In genomic region chr13:55479008-55479407, GRCm38 (mm10) we compare ENCODE assay signal across 12 mouse cellular contexts. TPM values are rescaled to one million over a fixed set of nuclear protein-coding genes. Genes with fewer than 3 reads are reported as not detected.
DNase-seq lines count a peak whose midpoint lies in the region; ATAC-seq and TF ChIP-seq lines count a peak whose summit lies in the region.
"Had no signal": no experiment of that assay in that cellular context is flagged by ENCODE, and none has a peak within 500 bp of the region (broad histone marks: within the 10 kb centered on the region; RNA-seq: fewer than 3 reads in every experiment).

No protein-coding gene starts in this region.

- 0 out of 2 replicates have a peak overlapping the region, but pooled peaks have one; percentile 42 for H3K27ac ChIP-seq in heart, embryonic 12.5 days (ENCODE audit: poor library complexity, severe bottlenecking)
- H3K27ac ChIP-seq in midbrain, postnatal 0 days (ENCODE audit: low read depth, low read length) = 0 out of 2 replicates have a peak overlapping the region, but pooled peaks have one; percentile 7
- H3K27ac ChIP-seq in midbrain, embryonic 15.5 days = no peak overlapping the region; the same call in 1 of the 2 replicates
- H3K27ac ChIP-seq in heart, embryonic 15.5 days = peak overlapping the region; percentile 46
- H3K27ac ChIP-seq: lung, embryonic 15.5 days; stomach, embryonic 15.5 days had no signal

- DNase-seq in heart, adult 8-10 months (ENCODE audit: low spot score) = no peak
- DNase-seq in midbrain, postnatal 0 days (ENCODE audit: low spot score) = no peak
- peak; percentile 53 to 64 for DNase-seq in natural killer cell, adult 2 months (ENCODE audit: low spot score in 2 of 2)
- no peak for DNase-seq in right cerebral cortex, postnatal 36 days (ENCODE audit: low spot score in 2 of 2)
- DNase-seq in cerebellum, adult 8-10 months = no peak
- DNase-seq: adrenal gland, postnatal 10 days; embryo, embryonic 11 days had no signal

- no peak overlapping the region for H3K4me3 ChIP-seq in heart, embryonic 12.5 days
- H3K4me3 ChIP-seq in midbrain, postnatal 0 days (ENCODE audit: low read depth, low read length) = no peak overlapping the region
- H3K4me3 ChIP-seq in midbrain, embryonic 15.5 days = no peak overlapping the region
- no peak overlapping the region for H3K4me3 ChIP-seq in heart, embryonic 15.5 days
- H3K4me3 ChIP-seq: lung, embryonic 15.5 days; stomach, embryonic 15.5 days had no signal

- H3K9me3 ChIP-seq in heart, embryonic 12.5 days (replicated peaks) = peaks cover 3% of the 10 kb centered on the region; the same call in 1 of the 2 replicates
- no peaks in the 10 kb centered on the region for H3K9me3 ChIP-seq in midbrain, postnatal 0 days (ENCODE audit: low read length)
- no peaks in the 10 kb centered on the region for H3K9me3 ChIP-seq in midbrain, embryonic 15.5 days
- no peaks in the 10 kb centered on the region for H3K9me3 ChIP-seq in heart, embryonic 15.5 days (replicated peaks)
- H3K9me3 ChIP-seq: lung, embryonic 15.5 days; stomach, embryonic 15.5 days had no signal

- peaks cover 67% of the 10 kb centered on the region for H3K27me3 ChIP-seq in heart, embryonic 12.5 days (replicated peaks)
- no peaks in the 10 kb centered on the region for H3K27me3 ChIP-seq in midbrain, postnatal 0 days (ENCODE audit: insufficient read depth, low read length)
- H3K27me3 ChIP-seq in midbrain, embryonic 15.5 days (replicated peaks) = no peaks in the 10 kb centered on the region
- H3K27me3 ChIP-seq in heart, embryonic 15.5 days = peaks cover 60% of the 10 kb centered on the region
- H3K27me3 ChIP-seq: lung, embryonic 15.5 days; stomach, embryonic 15.5 days had no signal

- H3K9ac ChIP-seq in heart, embryonic 12.5 days = no peak overlapping the region
- H3K9ac ChIP-seq in midbrain, postnatal 0 days (replicated peaks; ENCODE audit: low read length, poor library complexity, severe bottlenecking) = no peak overlapping the region
- H3K9ac ChIP-seq in midbrain, embryonic 15.5 days = no peak overlapping the region
- H3K9ac ChIP-seq in heart, embryonic 15.5 days = no peak overlapping the region
- H3K9ac ChIP-seq: lung, embryonic 15.5 days; stomach, embryonic 15.5 days had no signal

- H3K36me3 ChIP-seq in heart, embryonic 12.5 days = peaks cover 74% of the 10 kb centered on the region
- peaks cover 68% of the 10 kb centered on the region for H3K36me3 ChIP-seq in midbrain, postnatal 0 days (ENCODE audit: insufficient read depth, low read length)
- H3K36me3 ChIP-seq in midbrain, embryonic 15.5 days (replicated peaks) = peaks cover 65% of the 10 kb centered on the region
- peaks cover 44% of the 10 kb centered on the region for H3K36me3 ChIP-seq in heart, embryonic 15.5 days

- no peak for ATAC-seq in heart, embryonic 12.5 days (ENCODE audit: insufficient number of reproducible peaks, low FRiP score)
- no peak for ATAC-seq in midbrain, postnatal 0 days (ENCODE audit: low FRiP score)
- ATAC-seq in midbrain, embryonic 15.5 days (replicated peaks) = no peak
- ATAC-seq in heart, embryonic 15.5 days (replicated peaks; ENCODE audit: insufficient number of reproducible peaks, insufficient read depth, low FRiP score, low read depth) = no peak; the same call in 1 of the 2 replicates

- H3K4me1 ChIP-seq in heart, embryonic 12.5 days (replicated peaks) = peaks cover 24% of the 10 kb centered on the region
- H3K4me1 ChIP-seq in midbrain, postnatal 0 days (ENCODE audit: insufficient read depth, low read length) = peaks cover 10% of the 10 kb centered on the region; the same call in 1 of the 2 replicates
- H3K4me1 ChIP-seq in midbrain, embryonic 15.5 days = peaks cover 36% of the 10 kb centered on the region
- H3K4me1 ChIP-seq in heart, embryonic 15.5 days (replicated peaks) = peaks cover 33% of the 10 kb centered on the region

- TF ChIP-seq CTCF in midbrain, postnatal 0 days (IDR thresholded peaks at IDR 0.05) = no peak

- H3K4me2 ChIP-seq in heart, embryonic 12.5 days = no peak overlapping the region
- no peak overlapping the region for H3K4me2 ChIP-seq in midbrain, postnatal 0 days (ENCODE audit: low read depth, low read length, poor library complexity, severe bottlenecking)
- H3K4me2 ChIP-seq in midbrain, embryonic 15.5 days = no peak overlapping the region
- H3K4me2 ChIP-seq in heart, embryonic 15.5 days = no peak overlapping the region
- H3K4me2 ChIP-seq: lung, embryonic 15.5 days; stomach, embryonic 15.5 days had no signal

- 65% methylated on average over 7 of the region's 7 CpGs for WGBS in heart, embryonic 12.5 days
- WGBS in midbrain, postnatal 0 days = 87% methylated on average over 7 of the region's 7 CpGs
- 85% methylated on average over 7 of the region's 7 CpGs for WGBS in midbrain, embryonic 15.5 days
- 68% methylated on average over 7 of the region's 7 CpGs for WGBS in heart, embryonic 15.5 days

RNA-seq across cellular contexts. Expression of gene Dbn1, which starts 8.9 kb away (rescaled TPM):
- polyA plus RNA-seq in heart, embryonic 12.5 days (2016; fragmentation: Nextera tagmentation; extraction: Ambion mirVana) = 101 TPM in 2 replicates
- 1 to 10 TPM; 3.8 to 6.4 (median 5.1) TPM for total RNA-seq in heart, adult 8-10 months (2022)
- total RNA-seq in midbrain, postnatal 0 days (2014; rRNA removed) = 498 and 510 TPM in 2 replicates
- polyA plus RNA-seq in midbrain, postnatal 0 days (2015; fragmentation: Nextera tagmentation; extraction: Ambion mirVana) = 482 and 484 TPM in 2 replicates
- 622 and 645 TPM in 2 replicates for polyA plus RNA-seq in midbrain, embryonic 15.5 days (2015; fragmentation: Nextera tagmentation; extraction: Ambion mirVana)
- polyA plus RNA-seq in heart, embryonic 15.5 days (2015; fragmentation: Nextera tagmentation; extraction: Ambion mirVana) = 60.1 and 77.2 TPM in 2 replicates

RNA-seq across cellular contexts. Expression of gene Prr7, which starts 14.9 kb away (rescaled TPM):
- 0.41 TPM in 1 of 2 replicates, not detected in the other for polyA plus RNA-seq in heart, embryonic 12.5 days (2016; fragmentation: Nextera tagmentation; extraction: Ambion mirVana)
- total RNA-seq in heart, adult 8-10 months (2022) = 1 to 10 TPM in 1 of 4 experiments, under 1 TPM in 3; 0.44 to 1.2 (median 0.65) TPM
- total RNA-seq in midbrain, postnatal 0 days (2014; rRNA removed) = 101 and 131 TPM in 2 replicates
- polyA plus RNA-seq in midbrain, postnatal 0 days (2015; fragmentation: Nextera tagmentation; extraction: Ambion mirVana) = 6.6 and 8.1 TPM in 2 replicates
- polyA plus RNA-seq in midbrain, embryonic 15.5 days (2015; fragmentation: Nextera tagmentation; extraction: Ambion mirVana) = 5.5 and 5.7 TPM in 2 replicates
- polyA plus RNA-seq in heart, embryonic 15.5 days (2015; fragmentation: Nextera tagmentation; extraction: Ambion mirVana) = 0.18 and 0.30 TPM in 2 replicates

RNA-seq across cellular contexts. Expression of gene Grk6, which starts 34.1 kb away (rescaled TPM):
- 27.6 and 29.1 TPM in 2 replicates for polyA plus RNA-seq in heart, embryonic 12.5 days (2016; fragmentation: Nextera tagmentation; extraction: Ambion mirVana)
- 10 to 100 TPM; 14.9 to 19.0 (median 16.6) TPM for total RNA-seq in heart, adult 8-10 months (2022)
- 70.4 and 71.9 TPM in 2 replicates for total RNA-seq in midbrain, postnatal 0 days (2014; rRNA removed)
- polyA plus RNA-seq in midbrain, postnatal 0 days (2015; fragmentation: Nextera tagmentation; extraction: Ambion mirVana) = 35.5 and 35.8 TPM in 2 replicates
- polyA plus RNA-seq in midbrain, embryonic 15.5 days (2015; fragmentation: Nextera tagmentation; extraction: Ambion mirVana) = 40.8 and 41.4 TPM in 2 replicates
- polyA plus RNA-seq in heart, embryonic 15.5 days (2015; fragmentation: Nextera tagmentation; extraction: Ambion mirVana) = 15.5 and 24.7 TPM in 2 replicates

RNA-seq across cellular contexts. Expression of gene Pdlim7, which starts 34.5 kb away (rescaled TPM):
- polyA plus RNA-seq in heart, embryonic 12.5 days (2016; fragmentation: Nextera tagmentation; extraction: Ambion mirVana) = 427 and 428 TPM in 2 replicates
- 10 to 100 TPM; 38.4 to 49.4 (median 49.0) TPM for total RNA-seq in heart, adult 8-10 months (2022)
- total RNA-seq in midbrain, postnatal 0 days (2014; rRNA removed) = 32.3 and 41.3 TPM in 2 replicates
- polyA plus RNA-seq in midbrain, postnatal 0 days (2015; fragmentation: Nextera tagmentation; extraction: Ambion mirVana) = 153 and 171 TPM in 2 replicates
- 167 and 171 TPM in 2 replicates for polyA plus RNA-seq in midbrain, embryonic 15.5 days (2015; fragmentation: Nextera tagmentation; extraction: Ambion mirVana)
- polyA plus RNA-seq in heart, embryonic 15.5 days (2015; fragmentation: Nextera tagmentation; extraction: Ambion mirVana) = 221 and 251 TPM in 2 replicates

RNA-seq across cellular contexts. Expression of gene Dok3, which starts 50.1 kb away (rescaled TPM):
- polyA plus RNA-seq in heart, embryonic 12.5 days (2016; fragmentation: Nextera tagmentation; extraction: Ambion mirVana) = 1.4 and 1.7 TPM in 2 replicates
- total RNA-seq in heart, adult 8-10 months (2022) = 1 to 10 TPM in 3 of 4 experiments, under 1 TPM in 1; 0.97 to 3.8 (median 1.4) TPM
- 3.0 and 4.5 TPM in 2 replicates for total RNA-seq in midbrain, postnatal 0 days (2014; rRNA removed)
- 1.4 and 1.6 TPM in 2 replicates for polyA plus RNA-seq in midbrain, postnatal 0 days (2015; fragmentation: Nextera tagmentation; extraction: Ambion mirVana)
- polyA plus RNA-seq in midbrain, embryonic 15.5 days (2015; fragmentation: Nextera tagmentation; extraction: Ambion mirVana) = 5.6 and 6.4 TPM in 2 replicates
- 1.3 and 3.0 TPM in 2 replicates for polyA plus RNA-seq in heart, embryonic 15.5 days (2015; fragmentation: Nextera tagmentation; extraction: Ambion mirVana)

Comparison
In these comparisons a context has a peak if more than half of its experiments do, and no peak if none do; other contexts are left out.
1. DNase-seq: peak in natural killer cell, adult 2 months (2 of 2); none in heart, adult 8-10 months (single experiment), midbrain, postnatal 0 days (single experiment), right cerebral cortex, postnatal 36 days (0 of 2) and cerebellum, adult 8-10 months (single experiment).